Mouse (Mus musculus): Measurements from ENCODE around the gene Fgfr2. TPM values are rescaled to one million over a fixed set of nuclear protein-coding genes. Genes with fewer than 3 reads are reported as not detected.
A peak's percentile ranks its signal among the peaks of the same experiment; 100 is the strongest.

Gene Fgfr2
- polyA plus RNA-seq, 1 experiment from 2014 or later = 86.9 TPM

DNA sequence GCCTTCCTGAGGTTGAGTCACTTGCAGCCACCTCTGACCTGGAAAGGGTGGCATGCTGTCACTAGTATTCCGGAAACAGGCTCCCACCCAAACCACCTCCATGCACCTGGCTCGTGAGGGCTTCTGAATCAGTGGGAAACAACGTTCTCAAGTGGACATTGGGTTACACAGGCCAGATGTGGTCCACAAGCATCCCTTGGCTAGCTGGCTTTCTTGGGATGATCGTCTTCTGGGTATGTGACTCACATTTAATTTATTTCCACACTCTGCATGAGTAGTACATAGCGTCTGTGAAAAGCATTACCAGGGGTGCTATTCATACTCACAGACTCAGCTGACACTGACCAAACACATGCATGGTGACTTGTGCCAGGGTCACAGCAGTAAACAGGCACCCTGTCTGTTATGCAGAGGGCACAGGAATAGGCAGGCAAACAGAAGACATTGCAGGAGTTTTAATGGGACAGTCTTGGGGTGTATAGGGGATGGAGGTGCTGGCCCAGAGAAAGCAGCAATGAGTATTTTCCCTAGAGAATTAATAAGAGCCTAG, 2340.6 kb downstream of the Fgfr2 start:
- Histone ChIP-seq H3K9ac (ENCODE audit: low read length) (no peak overlapping the region), H3K36me3 (ENCODE audit: control insufficient read depth, insufficient read depth, low read length) (no peaks in the 10 kb centered on the region), H3K4me2 (ENCODE audit: low read depth) (no peak overlapping the region), H3K4me1 (ENCODE audit: control insufficient read depth, insufficient read depth, low read length) (no peaks in the 10 kb centered on the region), H3K27me3 (ENCODE audit: control insufficient read depth, insufficient read depth, low read length) (no peaks in the 10 kb centered on the region), H3K4me3 (ENCODE audit: low read depth, low read length) (no peak overlapping the region), H3K27ac (ENCODE audit: low read depth, low read length) (no peak overlapping the region), H3K9me3 (ENCODE audit: control insufficient read depth, low read length) (no peaks in the 10 kb centered on the region)
- 77% methylated on average over 5 of the region's 5 CpGs for WGBS
- no peak for DNase-seq (ENCODE audit: low spot score)
- no peak for ATAC-seq (ENCODE audit: insufficient read depth, low FRiP score, low TSS enrichment)

DNA sequence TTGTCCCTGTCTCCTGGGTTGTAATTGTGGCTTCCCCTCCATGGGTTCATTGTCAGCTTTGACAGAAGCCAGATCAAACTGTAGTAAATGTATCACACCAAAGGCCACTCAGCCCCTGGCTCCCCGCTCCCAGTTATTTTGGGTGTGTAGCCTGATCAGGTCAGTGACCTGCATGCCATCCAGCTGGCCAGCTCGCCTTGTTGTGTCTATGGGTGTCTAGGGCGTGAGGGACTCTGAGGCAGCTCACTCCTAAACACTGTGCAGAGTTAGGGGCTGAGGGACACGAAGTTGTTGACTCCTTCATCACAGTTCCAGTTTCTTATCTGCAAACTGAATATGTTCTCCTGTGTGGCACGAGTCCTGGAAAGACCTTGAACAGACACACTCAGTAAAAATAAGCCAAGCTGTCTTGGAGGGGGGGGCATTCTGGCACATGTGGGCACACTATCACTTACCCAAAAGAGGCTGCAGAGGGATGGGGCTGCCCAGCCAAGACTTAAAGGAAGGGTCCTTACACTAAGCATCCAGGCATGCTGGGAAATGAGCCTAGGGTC, 2342.2 kb downstream of the Fgfr2 start:
- Histone ChIP-seq H3K4me1 (ENCODE audit: control insufficient read depth, insufficient read depth, low read length) (no peaks in the 10 kb centered on the region), H3K9ac (ENCODE audit: low read length) (no peak overlapping the region), H3K4me2 (ENCODE audit: low read depth) (no peak overlapping the region), H3K9me3 (ENCODE audit: control insufficient read depth, low read length) (no peaks in the 10 kb centered on the region), H3K27me3 (ENCODE audit: control insufficient read depth, insufficient read depth, low read length) (no peaks in the 10 kb centered on the region), H3K27ac (ENCODE audit: low read depth, low read length) (no peak overlapping the region), H3K36me3 (ENCODE audit: control insufficient read depth, insufficient read depth, low read length) (no peaks in the 10 kb centered on the region), H3K4me3 (ENCODE audit: low read depth, low read length) (no peak overlapping the region)
- no peak for ATAC-seq (ENCODE audit: insufficient read depth, low FRiP score, low TSS enrichment)
- WGBS = 78% methylated on average over 5 of the region's 5 CpGs
- DNase-seq (ENCODE audit: low spot score) = no peak

DNA sequence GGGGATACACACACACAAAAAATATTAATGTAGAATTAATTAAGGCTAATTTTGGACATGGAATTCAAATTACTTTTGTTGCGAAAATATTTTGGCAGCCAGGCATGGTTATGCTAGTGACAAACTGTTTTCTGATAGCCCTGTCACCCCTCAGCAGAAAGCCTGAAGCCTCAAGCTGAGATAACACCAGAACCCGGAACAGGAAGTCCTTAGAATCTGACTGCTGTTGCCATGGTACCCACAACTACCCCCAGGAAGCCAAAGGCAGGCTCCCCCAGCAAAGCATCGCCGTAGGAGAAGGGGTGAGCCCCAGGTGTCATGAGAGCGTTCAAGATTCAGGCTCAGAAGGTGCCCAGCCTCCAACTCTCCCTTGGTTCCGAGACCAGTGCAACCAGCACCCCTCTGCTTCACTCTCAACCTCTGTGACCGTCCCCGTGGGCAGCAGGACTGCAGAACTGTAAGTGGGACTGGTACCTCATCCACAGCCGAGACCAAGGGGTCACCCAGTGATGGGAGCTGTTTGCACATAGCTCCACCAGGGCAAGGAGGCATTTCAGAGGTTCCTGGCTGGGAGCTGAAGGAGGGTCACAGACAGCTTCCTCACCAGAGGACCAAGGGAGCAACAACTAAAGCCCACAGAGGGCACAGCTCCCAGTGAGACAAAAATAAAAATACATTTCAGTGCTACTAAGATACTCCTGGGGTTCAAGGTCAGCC, 2349.1 kb downstream of the Fgfr2 start, which contains the start of gene Btbd16:
Gene Btbd16, plus strand, starts transcription at position 156 of the 717 bp plus-strand sequence.
- no peaks in the 10 kb centered on the region for H3K4me1 ChIP-seq (ENCODE audit: control insufficient read depth, insufficient read depth, low read length)
- no peak for DNase-seq (ENCODE audit: low spot score)
- no peaks in the 10 kb centered on the region for H3K36me3 ChIP-seq (ENCODE audit: control insufficient read depth, insufficient read depth, low read length)
- 59% methylated on average over 9 of the region's 9 CpGs for WGBS
- no peaks in the 10 kb centered on the region for H3K27me3 ChIP-seq (ENCODE audit: control insufficient read depth, insufficient read depth, low read length)
- no peak within 1 kb of the TSS for H3K4me3 ChIP-seq (ENCODE audit: low read depth, low read length)
- no peak within 1 kb of the TSS for H3K9ac ChIP-seq (ENCODE audit: low read length)
- H3K27ac ChIP-seq (ENCODE audit: low read depth, low read length) = no peak within 1 kb of the TSS
- no peak for ATAC-seq (ENCODE audit: insufficient read depth, low FRiP score, low TSS enrichment)
- H3K4me2 ChIP-seq (ENCODE audit: low read depth) = no peak within 1 kb of the TSS
- H3K9me3 ChIP-seq (ENCODE audit: control insufficient read depth, low read length) = no peaks in the 10 kb centered on the region

DNA sequence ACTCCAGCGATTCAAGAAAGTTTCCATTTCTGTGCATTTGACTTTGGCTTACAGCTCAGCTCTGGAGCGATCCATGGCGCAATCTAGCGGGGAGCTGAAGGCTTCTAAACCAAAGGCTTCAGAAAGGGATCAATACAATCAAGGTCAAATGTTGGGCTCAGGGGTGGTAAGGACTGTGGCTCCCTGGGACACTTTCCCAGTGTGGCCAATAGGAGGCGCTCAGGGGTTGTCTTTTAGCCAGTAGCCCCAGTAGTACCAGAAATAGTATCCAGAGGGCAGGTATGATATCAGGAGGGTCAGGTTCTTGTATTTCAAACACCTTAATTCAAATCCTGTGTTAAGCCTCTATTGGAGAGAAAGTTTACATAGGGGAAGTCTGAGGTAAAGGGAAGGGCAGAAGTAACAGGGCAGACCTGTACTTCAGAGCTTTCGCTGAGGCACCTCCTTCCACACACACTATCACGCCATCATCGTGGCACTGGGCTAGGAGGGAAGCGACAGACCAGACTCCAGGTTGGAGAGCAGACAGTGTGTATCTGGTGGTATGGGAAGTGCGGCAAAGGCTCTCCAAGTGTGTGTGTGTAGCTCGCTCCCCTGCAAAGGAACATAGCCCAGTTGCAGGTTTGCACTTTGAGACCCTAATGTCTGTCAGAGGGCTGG, 2349.8 kb downstream of the Fgfr2 start:
- no peaks in the 10 kb centered on the region for H3K27me3 ChIP-seq (ENCODE audit: control insufficient read depth, insufficient read depth, low read length)
- no peak overlapping the region for H3K4me2 ChIP-seq (ENCODE audit: low read depth)
- H3K4me1 ChIP-seq (ENCODE audit: control insufficient read depth, insufficient read depth, low read length) = no peaks in the 10 kb centered on the region
- DNase-seq (ENCODE audit: low spot score) = peak; percentile 28
- H3K4me3 ChIP-seq (ENCODE audit: low read depth, low read length) = no peak overlapping the region
- ATAC-seq (ENCODE audit: insufficient read depth, low FRiP score, low TSS enrichment) = no peak
- 70% methylated on average over 11 of the region's 11 CpGs for WGBS
- H3K9ac ChIP-seq (ENCODE audit: low read length) = no peak overlapping the region
- H3K27ac ChIP-seq (ENCODE audit: low read depth, low read length) = no peak overlapping the region
- H3K9me3 ChIP-seq (ENCODE audit: control insufficient read depth, low read length) = no peaks in the 10 kb centered on the region
- no peaks in the 10 kb centered on the region for H3K36me3 ChIP-seq (ENCODE audit: control insufficient read depth, insufficient read depth, low read length)

DNA sequence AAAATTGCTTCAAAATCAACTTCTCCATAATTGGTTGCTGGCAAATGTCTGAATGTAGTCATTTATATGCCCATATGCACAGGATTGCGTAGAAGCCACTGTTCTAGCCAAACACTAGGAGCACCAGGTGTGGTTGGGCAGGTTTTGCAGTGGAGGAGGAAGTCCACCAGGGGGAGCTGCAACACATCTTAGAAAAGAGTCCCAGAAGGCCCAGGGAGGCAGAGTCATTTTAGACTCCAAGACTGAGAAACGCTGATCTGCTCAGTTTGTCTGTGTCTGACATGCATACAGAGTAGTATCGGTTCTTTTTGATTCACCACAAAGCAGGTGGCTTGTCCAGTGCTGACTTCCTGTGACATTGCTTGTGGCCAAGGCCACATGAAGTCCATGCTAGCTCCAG, 2352.4 kb downstream of the Fgfr2 start:
- H3K4me2 ChIP-seq (ENCODE audit: low read depth) = no peak overlapping the region
- ATAC-seq (ENCODE audit: insufficient read depth, low FRiP score, low TSS enrichment) (no peak), DNase-seq (ENCODE audit: low spot score) (peak; percentile 82)
- no peak overlapping the region for H3K27ac ChIP-seq (ENCODE audit: low read depth, low read length)
- H3K9ac ChIP-seq (ENCODE audit: low read length) = no peak overlapping the region
- H3K36me3 ChIP-seq (ENCODE audit: control insufficient read depth, insufficient read depth, low read length) = no peaks in the 10 kb centered on the region
- no peaks in the 10 kb centered on the region; the same call in 1 of the 2 replicates for H3K9me3 ChIP-seq (ENCODE audit: control insufficient read depth, low read length)
- no peaks in the 10 kb centered on the region for H3K27me3 ChIP-seq (ENCODE audit: control insufficient read depth, insufficient read depth, low read length)
- no peak overlapping the region for H3K4me3 ChIP-seq (ENCODE audit: low read depth, low read length)
- WGBS = 33% methylated on average over 3 of the region's 3 CpGs
- H3K4me1 ChIP-seq (ENCODE audit: control insufficient read depth, insufficient read depth, low read length) = no peaks in the 10 kb centered on the region

DNA sequence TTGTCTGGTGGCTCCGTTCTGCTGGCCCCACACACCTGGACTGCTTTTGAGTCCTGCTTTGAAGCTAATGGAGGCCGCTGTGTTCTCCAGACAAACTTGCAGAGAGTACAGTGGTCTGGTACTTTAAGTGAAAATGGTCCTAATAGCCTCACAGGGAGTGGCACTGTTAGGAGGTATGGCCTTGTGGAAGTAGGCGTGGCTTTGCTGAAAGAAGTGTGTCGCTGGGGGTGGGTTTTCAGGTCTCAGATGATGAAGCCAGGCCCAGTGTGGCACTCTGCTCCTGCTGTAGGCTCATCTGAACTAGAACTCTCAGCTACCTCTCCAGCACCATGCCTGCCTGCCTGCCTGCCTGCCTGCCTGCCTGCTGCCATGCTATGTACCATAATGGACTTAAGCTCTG, 2355.0 kb downstream of the Fgfr2 start:
- Histone ChIP-seq H3K9ac (ENCODE audit: low read length) (no peak overlapping the region), H3K27me3 (ENCODE audit: control insufficient read depth, insufficient read depth, low read length) (no peaks in the 10 kb centered on the region), H3K27ac (ENCODE audit: low read depth, low read length) (no peak overlapping the region), H3K4me3 (ENCODE audit: low read depth, low read length) (no peak overlapping the region), H3K4me1 (ENCODE audit: control insufficient read depth, insufficient read depth, low read length) (no peaks in the 10 kb centered on the region), H3K9me3 (ENCODE audit: control insufficient read depth, low read length) (no peaks in the 10 kb centered on the region; the same call in 1 of the 2 replicates), H3K36me3 (ENCODE audit: control insufficient read depth, insufficient read depth, low read length) (peaks cover 8% of the 10 kb centered on the region), H3K4me2 (ENCODE audit: low read depth) (no peak overlapping the region)
- DNase-seq (ENCODE audit: low spot score) (no peak), ATAC-seq (ENCODE audit: insufficient read depth, low FRiP score, low TSS enrichment) (no peak)
- WGBS = 86% methylated on average over 4 of the region's 4 CpGs

DNA sequence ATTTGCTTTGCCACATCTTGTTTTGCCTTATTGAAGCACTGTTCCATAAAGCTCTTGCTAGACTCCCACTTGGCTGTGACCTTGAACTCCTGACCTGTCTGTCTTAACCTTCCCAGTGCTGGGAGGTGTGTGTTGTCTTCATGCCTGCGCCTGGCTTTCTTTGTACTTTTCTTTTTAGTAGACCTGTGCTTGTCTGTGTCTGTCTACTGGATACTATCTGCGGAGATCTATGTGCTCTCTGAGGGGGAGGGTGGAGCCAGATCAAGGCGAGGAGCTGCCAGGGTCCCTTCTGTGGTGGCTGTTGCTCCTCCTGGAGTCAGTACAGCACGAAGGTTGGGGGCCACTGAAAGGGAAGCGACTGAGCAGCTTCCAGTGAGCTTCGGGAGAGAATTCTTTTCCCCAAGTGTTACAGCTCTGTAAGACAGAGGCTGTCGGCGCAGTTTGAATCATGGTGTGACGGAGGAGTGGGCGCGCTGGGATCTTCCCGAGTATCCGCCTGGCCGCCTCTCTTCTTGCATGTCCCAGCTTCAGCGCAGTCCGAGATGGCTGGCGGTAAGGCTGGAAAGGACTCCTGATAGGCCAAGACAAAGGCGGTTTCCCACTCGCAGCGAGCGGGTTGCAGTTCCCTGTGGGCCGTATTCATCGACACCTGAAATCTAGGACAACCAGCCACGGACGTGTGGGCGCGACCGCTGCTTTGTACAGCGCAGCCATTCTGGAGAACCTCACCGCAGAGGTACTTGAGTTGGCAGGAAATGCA, 2356.6 kb downstream of the Fgfr2 start:
- Histone ChIP-seq H3K9me3 (ENCODE audit: control insufficient read depth, low read length) (no peaks in the 10 kb centered on the region; the same call in 1 of the 2 replicates), H3K4me2 (ENCODE audit: low read depth) (no peak overlapping the region), H3K27ac (ENCODE audit: low read depth, low read length) (no peak overlapping the region), H3K9ac (ENCODE audit: low read length) (no peak overlapping the region), H3K27me3 (ENCODE audit: control insufficient read depth, insufficient read depth, low read length) (no peaks in the 10 kb centered on the region), H3K36me3 (ENCODE audit: control insufficient read depth, insufficient read depth, low read length) (peaks cover 8% of the 10 kb centered on the region), H3K4me3 (ENCODE audit: low read depth, low read length) (no peak overlapping the region), H3K4me1 (ENCODE audit: control insufficient read depth, insufficient read depth, low read length) (no peaks in the 10 kb centered on the region)
- 80% methylated on average over 30 of the region's 30 CpGs for WGBS
- ATAC-seq (ENCODE audit: insufficient read depth, low FRiP score, low TSS enrichment) = no peak
- no peak for DNase-seq (ENCODE audit: low spot score)

DNA sequence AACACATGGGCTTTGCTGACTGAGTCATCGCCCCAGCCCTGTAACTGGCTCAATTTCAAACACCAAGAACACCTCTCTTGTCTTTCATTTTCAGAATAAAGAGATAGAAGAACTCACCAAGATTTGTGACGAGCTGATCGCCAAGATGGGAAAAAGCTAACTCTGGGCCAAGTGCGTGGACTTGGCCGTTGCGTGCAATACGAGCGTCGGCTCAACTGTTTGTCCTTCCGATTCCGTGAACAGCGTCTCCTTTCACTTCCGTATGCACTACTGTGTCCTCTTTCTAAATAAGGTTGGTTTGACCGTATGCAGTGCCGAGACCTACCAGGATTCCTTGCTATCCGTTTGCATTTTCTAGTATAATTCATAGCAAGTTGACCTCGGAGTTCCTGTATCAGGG, 2359.0 kb downstream of the Fgfr2 start:
- Histone ChIP-seq H3K9ac (ENCODE audit: low read length) (no peak overlapping the region), H3K9me3 (ENCODE audit: control insufficient read depth, low read length) (no peaks in the 10 kb centered on the region; the same call in 1 of the 2 replicates), H3K27me3 (ENCODE audit: control insufficient read depth, insufficient read depth, low read length) (no peaks in the 10 kb centered on the region), H3K36me3 (ENCODE audit: control insufficient read depth, insufficient read depth, low read length) (peaks cover 12% of the 10 kb centered on the region), H3K27ac (ENCODE audit: low read depth, low read length) (no peak overlapping the region), H3K4me2 (ENCODE audit: low read depth) (no peak overlapping the region), H3K4me3 (ENCODE audit: low read depth, low read length) (no peak overlapping the region), H3K4me1 (ENCODE audit: control insufficient read depth, insufficient read depth, low read length) (no peaks in the 10 kb centered on the region)
- DNase-seq (ENCODE audit: low spot score) (no peak), ATAC-seq (ENCODE audit: insufficient read depth, low FRiP score, low TSS enrichment) (no peak)
- WGBS = 95% methylated on average over 17 of the region's 17 CpGs
